Mouse (Mus musculus) cerebellum, adult 2 months (tissue): ENCODE measurements around the gene 1700011L22Rik.

Source experiments
- CTCF ChIP-seq: fragments of 200-500 bp; IDR thresholded peaks from 2 replicates; pipeline ENCODE4 v1.5.1; 2011; ENCODE audit warnings: low read depth, mild to moderate bottlenecking, control low read depth, low read length, moderate library complexity, borderline replicate concordance; ENCODE audit not compliant: insufficient read depth
- POLR2A ChIP-seq: fragments of 200-500 bp; IDR thresholded peaks from 2 replicates; pipeline ENCODE4 v1.6.1; 2011; ENCODE audit warnings: low read length, control low read depth, borderline replicate concordance; ENCODE audit not compliant: insufficient read depth

DNA sequence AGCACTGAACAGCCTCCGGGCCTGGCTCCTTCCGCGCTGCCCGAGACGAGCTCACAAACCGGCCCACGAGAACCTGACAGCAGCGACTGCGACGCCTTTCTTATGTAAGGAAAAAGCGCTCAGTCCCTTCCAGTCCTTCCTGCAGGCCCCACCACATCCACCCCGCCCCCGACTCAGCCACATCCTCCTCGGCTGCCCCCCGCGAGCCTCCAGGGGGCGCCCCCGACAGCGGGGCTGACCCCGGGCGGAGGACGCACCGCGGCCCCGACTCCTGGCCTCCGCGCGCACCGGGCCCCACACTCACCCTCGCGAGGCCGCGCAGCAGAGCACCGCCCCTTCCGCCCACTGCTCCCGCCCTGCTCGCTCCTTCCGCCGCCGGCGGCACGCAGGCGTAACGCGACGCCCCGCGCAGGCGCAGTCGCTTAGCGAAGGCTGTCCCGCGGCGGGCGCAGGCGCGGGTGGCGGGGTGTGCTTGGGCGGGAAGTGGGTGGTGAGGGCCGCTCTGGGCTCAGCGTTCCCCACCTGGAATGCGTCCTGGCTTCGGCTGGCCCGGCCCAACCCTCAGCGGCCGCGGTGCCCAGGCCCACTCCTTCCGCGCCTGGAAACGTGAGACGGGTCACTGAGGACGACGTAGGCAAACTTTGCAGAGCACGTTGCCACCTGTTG lies 46.4 kb upstream of the 1700011L22Rik start, which contains the start of gene Mmaa:
- peak; percentile 67; the same call in 1 of the 2 replicates for TF ChIP-seq POLR2A
- no peak for TF ChIP-seq CTCF
